Mouse (Mus musculus): ENCODE results near the gene Fat1. TPM values are rescaled to one million over a fixed set of nuclear protein-coding genes. Genes with fewer than 3 reads are reported as not detected.

The Fat1 gene
- polyA plus RNA-seq, 1 experiment: 9.1 TPM

DNA sequence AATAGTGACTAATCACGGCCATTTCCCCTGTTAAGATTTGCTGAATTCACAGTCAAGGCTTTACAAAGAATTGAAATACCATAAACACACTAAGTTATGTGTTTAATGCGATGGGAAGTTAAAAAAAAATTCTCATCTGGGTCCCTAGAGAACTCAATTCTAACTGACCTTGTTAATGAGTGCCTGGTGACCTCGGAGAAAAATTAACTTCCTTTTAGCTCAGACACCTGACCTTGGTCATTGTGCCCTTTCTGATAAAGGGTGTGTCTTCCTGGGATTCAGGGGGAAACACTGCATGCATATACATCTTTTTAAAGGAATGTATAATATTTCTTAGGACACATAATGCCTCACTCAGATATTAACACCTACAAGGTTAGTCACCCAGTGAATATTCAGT is 68.8 kb downstream of the Fat1 start:
- H3K4me1 ChIP-seq (ENCODE audit: control insufficient read depth, insufficient read depth, low read length): no peaks in the 10 kb centered on the region
- no peak for TF ChIP-seq CTCF (IDR thresholded peaks at IDR 0.05; ENCODE audit: control insufficient read depth, insufficient read depth, insufficient replicate concordance, low read depth, low read length)
- no peak for TF ChIP-seq POLR2A (IDR thresholded peaks at IDR 0.05; ENCODE audit: control insufficient read depth, low read depth, low read length)
- no peak overlapping the region for H3K27ac ChIP-seq (ENCODE audit: control insufficient read depth, insufficient read depth, low read depth, low read length)
- H3K36me3 ChIP-seq (ENCODE audit: control insufficient read depth, insufficient read depth, low read length): no peaks in the 10 kb centered on the region
- H3K4me3 ChIP-seq (ENCODE audit: control insufficient read depth, low read depth, low read length): no peak overlapping the region
- no peaks in the 10 kb centered on the region for H3K27me3 ChIP-seq (ENCODE audit: control insufficient read depth, insufficient read depth, low read length)

DNA sequence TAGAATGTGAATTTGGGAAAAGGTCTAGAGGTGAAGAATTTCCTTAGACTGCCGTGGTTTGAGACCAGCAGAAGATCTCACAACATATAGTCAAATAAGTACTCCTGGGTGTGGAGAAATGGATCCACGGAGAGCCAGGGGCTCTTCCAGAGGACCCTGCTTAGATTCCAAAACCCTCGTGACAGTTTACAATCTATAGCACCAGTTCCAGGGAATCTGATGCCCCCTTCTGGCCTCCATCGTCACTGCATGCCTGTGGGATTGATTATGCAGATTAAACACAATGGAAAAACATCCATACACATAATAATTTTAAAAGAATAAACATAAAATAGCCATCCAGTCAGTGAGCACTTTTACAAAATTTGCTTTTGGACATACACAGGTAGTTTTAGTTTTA is 75.4 kb downstream of the Fat1 start:
- Histone ChIP-seq H3K4me3 (ENCODE audit: control insufficient read depth, low read depth, low read length) (peak overlapping the region; percentile 87), H3K27ac (ENCODE audit: control insufficient read depth, insufficient read depth, low read depth, low read length) (no peak overlapping the region), H3K36me3 (ENCODE audit: control insufficient read depth, insufficient read depth, low read length) (no peaks in the 10 kb centered on the region), H3K27me3 (ENCODE audit: control insufficient read depth, insufficient read depth, low read length) (no peaks in the 10 kb centered on the region), H3K4me1 (ENCODE audit: control insufficient read depth, insufficient read depth, low read length) (peaks cover 5% of the 10 kb centered on the region)
- TF ChIP-seq CTCF (IDR thresholded peaks at IDR 0.05; ENCODE audit: control insufficient read depth, insufficient read depth, insufficient replicate concordance, low read depth, low read length) (peak; percentile 5; the same call in 1 of the 2 replicates), POLR2A (IDR thresholded peaks at IDR 0.05; ENCODE audit: control insufficient read depth, low read depth, low read length) (no peak)

DNA sequence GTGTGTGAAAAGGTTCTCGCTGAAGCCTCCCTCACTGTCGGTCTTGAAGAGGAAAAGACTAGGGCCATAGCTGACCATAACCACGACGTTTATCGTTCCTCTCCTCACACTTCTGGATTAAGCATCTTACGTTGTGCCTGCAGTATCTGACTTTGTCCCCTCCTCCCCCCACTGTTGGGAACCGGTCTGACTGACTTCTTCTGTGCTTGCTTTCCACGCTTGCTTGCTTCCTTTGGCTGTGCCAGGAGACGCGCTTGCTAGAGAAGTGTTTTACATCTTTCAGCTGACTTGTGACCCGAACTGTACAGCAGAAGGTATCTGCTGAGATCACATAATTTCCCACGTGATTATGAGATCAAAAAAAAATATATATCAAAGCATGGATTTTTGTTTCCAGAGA is 76.5 kb downstream of the Fat1 start:
- no peaks in the 10 kb centered on the region for H3K27me3 ChIP-seq (ENCODE audit: control insufficient read depth, insufficient read depth, low read length)
- no peak overlapping the region for H3K4me3 ChIP-seq (ENCODE audit: control insufficient read depth, low read depth, low read length)
- H3K4me1 ChIP-seq (ENCODE audit: control insufficient read depth, insufficient read depth, low read length): peaks cover 5% of the 10 kb centered on the region
- no peak overlapping the region for H3K27ac ChIP-seq (ENCODE audit: control insufficient read depth, insufficient read depth, low read depth, low read length)
- no peak for TF ChIP-seq POLR2A (IDR thresholded peaks at IDR 0.05; ENCODE audit: control insufficient read depth, low read depth, low read length)
- TF ChIP-seq CTCF (IDR thresholded peaks at IDR 0.05; ENCODE audit: control insufficient read depth, insufficient read depth, insufficient replicate concordance, low read depth, low read length): no peak
- no peaks in the 10 kb centered on the region for H3K36me3 ChIP-seq (ENCODE audit: control insufficient read depth, insufficient read depth, low read length)

DNA sequence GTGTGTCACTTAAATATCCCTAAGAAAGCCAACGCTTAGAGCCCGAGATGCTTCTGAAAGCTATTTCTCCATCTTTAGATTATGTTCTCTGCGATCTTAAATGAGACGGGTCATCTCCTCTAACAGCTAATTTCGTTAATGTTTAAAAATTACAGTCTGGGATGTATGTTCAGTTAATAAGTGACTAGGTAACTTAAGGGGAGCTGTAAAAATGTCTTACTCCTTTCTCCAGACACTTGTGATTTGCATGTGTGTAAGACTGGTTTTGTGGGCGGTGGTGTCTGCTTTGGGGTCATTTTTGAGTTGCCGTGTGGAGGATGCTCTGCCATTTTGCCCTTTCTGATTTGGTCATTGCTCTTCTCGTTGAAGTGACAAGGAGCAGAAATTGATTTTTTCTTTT is 78.6 kb downstream of the Fat1 start:
- Histone ChIP-seq H3K4me3 (ENCODE audit: control insufficient read depth, low read depth, low read length) (no peak overlapping the region), H3K4me1 (ENCODE audit: control insufficient read depth, insufficient read depth, low read length) (peaks cover 5% of the 10 kb centered on the region), H3K36me3 (ENCODE audit: control insufficient read depth, insufficient read depth, low read length) (no peaks in the 10 kb centered on the region; the same call in 1 of the 2 replicates), H3K27ac (ENCODE audit: control insufficient read depth, insufficient read depth, low read depth, low read length) (no peak overlapping the region), H3K27me3 (ENCODE audit: control insufficient read depth, insufficient read depth, low read length) (no peaks in the 10 kb centered on the region)
- no peak for TF ChIP-seq CTCF (IDR thresholded peaks at IDR 0.05; ENCODE audit: control insufficient read depth, insufficient read depth, insufficient replicate concordance, low read depth, low read length)
- TF ChIP-seq POLR2A (IDR thresholded peaks at IDR 0.05; ENCODE audit: control insufficient read depth, low read depth, low read length): no peak

DNA sequence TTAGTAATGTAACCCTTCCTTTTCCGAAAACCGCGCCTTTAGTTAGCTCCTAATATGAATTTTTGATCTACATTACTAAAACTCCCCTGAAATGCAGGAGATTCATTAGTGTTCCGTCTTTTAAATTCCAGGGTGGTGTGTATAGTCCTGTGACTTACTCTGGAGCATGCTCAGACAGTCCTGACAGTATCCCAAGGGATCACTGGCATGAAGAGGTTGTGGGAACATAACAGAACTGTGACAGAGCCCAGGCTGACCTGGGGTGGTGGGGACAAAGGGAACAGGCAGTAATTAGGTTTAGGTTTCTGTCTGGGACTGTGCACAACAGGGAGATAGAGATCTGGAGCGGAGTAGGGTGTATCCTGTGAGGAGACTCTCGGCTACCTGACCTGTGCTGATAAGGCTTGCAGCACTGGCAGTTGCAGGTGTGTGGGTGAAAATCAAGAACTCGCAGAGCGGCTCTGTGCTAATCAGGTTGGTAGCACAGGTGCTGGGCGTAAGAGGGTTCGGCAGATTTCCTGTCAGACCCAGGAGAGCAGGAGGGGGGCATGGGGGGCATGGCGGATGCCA is 79.3 kb downstream of the Fat1 start:
- no peak overlapping the region for H3K4me3 ChIP-seq (ENCODE audit: control insufficient read depth, low read depth, low read length)
- no peak overlapping the region for H3K27ac ChIP-seq (ENCODE audit: control insufficient read depth, insufficient read depth, low read depth, low read length)
- H3K27me3 ChIP-seq (ENCODE audit: control insufficient read depth, insufficient read depth, low read length): no peaks in the 10 kb centered on the region
- TF ChIP-seq CTCF (IDR thresholded peaks at IDR 0.05; ENCODE audit: control insufficient read depth, insufficient read depth, insufficient replicate concordance, low read depth, low read length) (no peak), POLR2A (IDR thresholded peaks at IDR 0.05; ENCODE audit: control insufficient read depth, low read depth, low read length) (no peak)
- no peaks in the 10 kb centered on the region; the same call in 1 of the 2 replicates for H3K36me3 ChIP-seq (ENCODE audit: control insufficient read depth, insufficient read depth, low read length)
- peaks cover 5% of the 10 kb centered on the region for H3K4me1 ChIP-seq (ENCODE audit: control insufficient read depth, insufficient read depth, low read length)

DNA sequence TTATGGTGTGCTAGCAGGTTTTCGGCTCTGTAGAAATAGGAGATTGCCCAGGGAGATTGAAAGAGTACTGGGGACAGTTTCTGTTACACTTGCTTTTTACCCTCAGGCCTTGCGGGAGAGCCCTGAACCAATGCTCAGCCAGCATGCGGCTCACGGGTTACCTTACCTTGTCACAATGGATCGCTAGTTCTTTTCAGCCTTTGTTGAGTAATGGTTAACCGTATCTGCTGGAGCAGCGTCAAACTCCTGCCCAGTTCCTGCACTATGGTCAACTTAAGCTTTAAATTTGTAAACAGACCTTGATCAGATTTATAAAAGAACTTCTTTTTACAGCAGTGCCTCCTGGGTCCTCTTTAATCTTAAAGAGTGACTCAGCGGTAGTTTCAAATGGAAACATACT is 80.6 kb downstream of the Fat1 start:
- Histone ChIP-seq H3K4me3 (ENCODE audit: control insufficient read depth, low read depth, low read length) (no peak overlapping the region), H3K27ac (ENCODE audit: control insufficient read depth, insufficient read depth, low read depth, low read length) (no peak overlapping the region), H3K27me3 (ENCODE audit: control insufficient read depth, insufficient read depth, low read length) (no peaks in the 10 kb centered on the region), H3K4me1 (ENCODE audit: control insufficient read depth, insufficient read depth, low read length) (no peaks in the 10 kb centered on the region), H3K36me3 (ENCODE audit: control insufficient read depth, insufficient read depth, low read length) (no peaks in the 10 kb centered on the region; the same call in 1 of the 2 replicates)
- TF ChIP-seq CTCF (IDR thresholded peaks at IDR 0.05; ENCODE audit: control insufficient read depth, insufficient read depth, insufficient replicate concordance, low read depth, low read length): no peak

DNA sequence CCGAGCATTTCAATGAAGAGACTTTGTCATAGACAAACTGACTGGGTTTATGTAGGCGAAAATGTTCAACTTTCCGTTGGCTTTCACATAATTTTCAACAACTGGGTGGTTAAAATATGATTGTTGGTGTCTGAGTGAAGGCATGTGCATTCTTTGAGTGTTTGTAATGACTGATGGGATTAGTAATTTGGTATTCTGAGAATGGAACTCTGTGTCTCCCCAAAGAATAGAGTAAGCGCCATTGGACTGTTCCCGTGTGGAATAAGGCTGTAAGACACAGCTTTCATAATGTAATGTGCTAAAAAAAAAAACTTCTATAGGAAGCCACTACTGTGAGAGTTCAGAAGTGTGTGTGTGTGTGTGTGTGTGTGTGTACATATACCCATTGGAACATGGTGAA is 84.0 kb downstream of the Fat1 start:
- Histone ChIP-seq H3K36me3 (ENCODE audit: control insufficient read depth, insufficient read depth, low read length) (no peaks in the 10 kb centered on the region; the same call in 1 of the 2 replicates), H3K27me3 (ENCODE audit: control insufficient read depth, insufficient read depth, low read length) (no peaks in the 10 kb centered on the region), H3K4me1 (ENCODE audit: control insufficient read depth, insufficient read depth, low read length) (no peaks in the 10 kb centered on the region), H3K27ac (ENCODE audit: control insufficient read depth, insufficient read depth, low read depth, low read length) (no peak overlapping the region), H3K4me3 (ENCODE audit: control insufficient read depth, low read depth, low read length) (no peak overlapping the region)
- TF ChIP-seq CTCF (IDR thresholded peaks at IDR 0.05; ENCODE audit: control insufficient read depth, insufficient read depth, insufficient replicate concordance, low read depth, low read length) (no peak), POLR2A (IDR thresholded peaks at IDR 0.05; ENCODE audit: control insufficient read depth, low read depth, low read length) (no peak)

DNA sequence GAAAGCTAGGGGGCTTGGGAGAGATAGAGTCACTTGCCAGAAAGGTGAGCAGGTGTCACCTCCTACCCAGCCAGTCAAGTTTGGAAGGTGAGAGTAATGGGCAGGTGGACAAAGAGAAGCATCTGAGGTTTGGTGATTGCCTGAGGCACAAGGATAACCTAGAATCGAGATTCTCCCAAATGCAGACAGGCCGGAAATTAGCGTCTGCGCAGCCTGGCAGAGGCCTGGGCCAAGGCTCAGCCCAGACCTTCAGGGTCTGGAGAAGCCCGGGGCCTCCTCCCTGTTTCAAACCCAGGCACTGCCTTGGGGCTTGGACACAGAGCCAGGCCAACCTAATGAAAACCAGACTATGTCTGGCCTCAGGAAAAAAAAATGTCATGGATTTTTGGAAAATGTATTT is 85.9 kb downstream of the Fat1 start:
- Histone ChIP-seq H3K4me1 (ENCODE audit: control insufficient read depth, insufficient read depth, low read length) (no peaks in the 10 kb centered on the region), H3K36me3 (ENCODE audit: control insufficient read depth, insufficient read depth, low read length) (no peaks in the 10 kb centered on the region; the same call in 1 of the 2 replicates), H3K4me3 (ENCODE audit: control insufficient read depth, low read depth, low read length) (no peak overlapping the region), H3K27ac (ENCODE audit: control insufficient read depth, insufficient read depth, low read depth, low read length) (no peak overlapping the region), H3K27me3 (ENCODE audit: control insufficient read depth, insufficient read depth, low read length) (no peaks in the 10 kb centered on the region)
- no peak for TF ChIP-seq POLR2A (IDR thresholded peaks at IDR 0.05; ENCODE audit: control insufficient read depth, low read depth, low read length)
- no peak for TF ChIP-seq CTCF (IDR thresholded peaks at IDR 0.05; ENCODE audit: control insufficient read depth, insufficient read depth, insufficient replicate concordance, low read depth, low read length)

Measured in testis, adult 2 months (tissue).